Mouse (Mus musculus) thymus, postnatal 36 days (tissue): ENCODE results near the gene Nprl2.
"Not testable (repeated sequence)": the region's sequence is repeated elsewhere in the genome, so short reads cannot be mapped to it uniquely, and the experiment has no call there.

Experiments used
- DNase-seq, 2 experiments: peaks; one replicate each; pipeline ENCODE4 v3.0.0; 2022; ENCODE audit warnings: mixed read lengths in 2 of 2

Gene Nprl2

GRCm38 (mm10) chr9:107555031-107555457 lies 13.0 kb downstream of the Nprl2 start:
- DNase-seq = no peak

- DNase-seq = no peak
Observed at GRCm38 (mm10) chr9:107555701-107556100, 13.7 kb downstream of the Nprl2 start.

- DNase-seq = no peak
Observed at GRCm38 (mm10) chr9:107556346-107556745, 14.3 kb downstream of the Nprl2 start.

GRCm38 (mm10) chr9:107563029-107563581 lies 21.1 kb downstream of the Nprl2 start, which contains the start of gene Tusc2:
Gene Tusc2, plus strand, starts transcription at chr9:107563255.
- DNase-seq = peak; percentile 91 to 95

- peak in 1 of 2 experiments; percentile 15 for DNase-seq
Observed at GRCm38 (mm10) chr9:107565556-107565955, 23.5 kb downstream of the Nprl2 start.

GRCm38 (mm10) chr9:107566041-107566709 lies 24.1 kb downstream of the Nprl2 start:
- DNase-seq = peak; percentile 72 to 78

- no peak for DNase-seq
Observed at GRCm38 (mm10) chr9:107566855-107567254, 24.8 kb downstream of the Nprl2 start.

GRCm38 (mm10) chr9:107567702-107568319 lies 25.8 kb downstream of the Nprl2 start, which contains the start of gene Hyal2:
Gene Hyal2, plus strand, starts transcription at chr9:107567945.
- DNase-seq = peak in 1 of 2 experiments; percentile 26

GRCm38 (mm10) chr9:107568331-107569261 lies 26.6 kb downstream of the Nprl2 start:
- peak; percentile 82 to 83 for DNase-seq

- DNase-seq = no peak
Observed at GRCm38 (mm10) chr9:107569270-107569669, 27.2 kb downstream of the Nprl2 start.

- no peak for DNase-seq
Observed at GRCm38 (mm10) chr9:107570016-107570415, 28.0 kb downstream of the Nprl2 start.

- DNase-seq = no peak
Observed at GRCm38 (mm10) chr9:107570845-107571244, 28.8 kb downstream of the Nprl2 start.

- DNase-seq = peak in 1 of 2 experiments; percentile 8
Observed at GRCm38 (mm10) chr9:107571534-107572326, 29.7 kb downstream of the Nprl2 start.

- no peak for DNase-seq
Observed at GRCm38 (mm10) chr9:107572327-107572662, 30.3 kb downstream of the Nprl2 start.

- not testable (repeated sequence) for DNase-seq
Observed at GRCm38 (mm10) chr9:107573774-107574173, 31.7 kb downstream of the Nprl2 start.

GRCm38 (mm10) chr9:107575579-107576356 lies 33.7 kb downstream of the Nprl2 start:
- DNase-seq = no peak

- no peak for DNase-seq
Observed at GRCm38 (mm10) chr9:107576357-107577107, 34.5 kb downstream of the Nprl2 start, which contains the start of gene Hyal1. Gene Hyal1, plus strand, starts transcription at chr9:107576927.

- DNase-seq = no peak
Observed at GRCm38 (mm10) chr9:107577871-107578270, 35.8 kb downstream of the Nprl2 start.

GRCm38 (mm10) chr9:107578587-107578986 lies 36.6 kb downstream of the Nprl2 start, which contains the start of gene Naa80:
Gene Naa80, plus strand, starts transcription at chr9:107578887.
- no peak for DNase-seq
